Mouse (Mus musculus): ENCODE data around the gene Gm11568. TPM values are rescaled to one million over a fixed set of nuclear protein-coding genes. Genes with fewer than 3 reads are reported as not detected.

Gm11568 gene
- polyA plus RNA-seq, 1 experiment = not detected

GRCm38 (mm10) chr11:99907620-99908019 lies 49.9 kb downstream of the Gm11568 start, which contains the start of gene Krtap31-1:
TSS of gene Krtap31-1 (plus strand) at chr11:99907920.
- no peak within 1 kb of the TSS for H3ac ChIP-seq (ENCODE audit: control insufficient read depth, insufficient read length)
- no peak for TF ChIP-seq MYOD1 (IDR thresholded peaks at IDR 0.05; ENCODE audit: control insufficient read depth in 1 of 3, insufficient read length in 2 of 3, low read depth in 2 of 3)
- TF ChIP-seq TCF12 (IDR thresholded peaks at IDR 0.05; ENCODE audit: insufficient read depth, poor library complexity, severe bottlenecking) = no peak
- TF ChIP-seq REST (IDR thresholded peaks at IDR 0.05; ENCODE audit: insufficient read depth, insufficient read length) = no peak
- no peak for TF ChIP-seq MYOG (IDR thresholded peaks at IDR 0.05; ENCODE audit: control insufficient read depth in 1 of 3, insufficient read depth in 1 of 3, insufficient read length in 2 of 3, low read depth in 2 of 3)
- TF ChIP-seq TCF3 (IDR thresholded peaks at IDR 0.05; ENCODE audit: insufficient read length, low read depth) = no peak
- TF ChIP-seq MAX (IDR thresholded peaks at IDR 0.05; ENCODE audit: low read depth) = no peak
- no peak for TF ChIP-seq USF1 (IDR thresholded peaks at IDR 0.05; ENCODE audit: low read depth)
- TF ChIP-seq POLR2A (IDR thresholded peaks at IDR 0.05; ENCODE audit: insufficient read length, low read depth) = no peak
- TF ChIP-seq CEBPB (IDR thresholded peaks at IDR 0.05; ENCODE audit: insufficient read depth, poor library complexity, severe bottlenecking) = no peak
- no peak for TF ChIP-seq SRF (IDR thresholded peaks at IDR 0.05; ENCODE audit: control insufficient read depth, insufficient read length, low read depth)
- no peak for TF ChIP-seq E2F4 (IDR thresholded peaks at IDR 0.05; ENCODE audit: insufficient read depth)
- no peak for TF ChIP-seq POLR2AphosphoS2 (IDR thresholded peaks at IDR 0.05; ENCODE audit: insufficient read length, low read depth)
- no peak within 1 kb of the TSS for H3K4me2 ChIP-seq (ENCODE audit: low read depth)
- H3K27me3 ChIP-seq (ENCODE audit: control insufficient read depth, insufficient read depth, insufficient read length) = no peaks in the 10 kb centered on the region
- no peak within 1 kb of the TSS for H3K4me3 ChIP-seq
- no peaks in the 10 kb centered on the region for H3K79me2 ChIP-seq (ENCODE audit: control insufficient read depth, insufficient read depth)
- no peaks in the 10 kb centered on the region for H3K36me3 ChIP-seq (ENCODE audit: control insufficient read depth, insufficient read depth)

Other genes with a start within 250 kb of the Gm11568 start
- gene Gm11937, start 247.7 kb upstream of the Gm11568 start, polyA plus RNA-seq (2012; fragmentation: generic; extraction: Trizol) = not detected
- gene Krtap2-4, start 243.1 kb upstream of the Gm11568 start, polyA plus RNA-seq (2012; fragmentation: generic; extraction: Trizol) = not detected
- not detected for gene Gm11562, start 237.5 kb upstream of the Gm11568 start, polyA plus RNA-seq (2012; fragmentation: generic; extraction: Trizol)
- not detected for gene Krtap4-1, start 229.7 kb upstream of the Gm11568 start, polyA plus RNA-seq (2012; fragmentation: generic; extraction: Trizol)
- not detected for gene Krtap4-2, start 222.8 kb upstream of the Gm11568 start, polyA plus RNA-seq (2012; fragmentation: generic; extraction: Trizol)
- not detected for gene Krtap4-7, start 213.8 kb upstream of the Gm11568 start, polyA plus RNA-seq (2012; fragmentation: generic; extraction: Trizol)
- not detected for gene Gm11555, start 207.7 kb upstream of the Gm11568 start, polyA plus RNA-seq (2012; fragmentation: generic; extraction: Trizol)
- gene Gm11563, start 199.0 kb upstream of the Gm11568 start, polyA plus RNA-seq (2012; fragmentation: generic; extraction: Trizol) = not detected
- not detected for gene Krtap4-6, start 192.0 kb upstream of the Gm11568 start, polyA plus RNA-seq (2012; fragmentation: generic; extraction: Trizol)
- not detected for gene Gm14190, start 167.2 kb upstream of the Gm11568 start, polyA plus RNA-seq (2012; fragmentation: generic; extraction: Trizol)
- not detected for gene Gm14180, start 123.6 kb upstream of the Gm11568 start, polyA plus RNA-seq (2012; fragmentation: generic; extraction: Trizol)
- gene Gm11595, start 85.0 kb upstream of the Gm11568 start, polyA plus RNA-seq (2012; fragmentation: generic; extraction: Trizol) = not detected
- not detected for gene Krtap4-8, start 77.2 kb upstream of the Gm11568 start, polyA plus RNA-seq (2012; fragmentation: generic; extraction: Trizol)
- gene Krtap4-9, start 72.7 kb upstream of the Gm11568 start, polyA plus RNA-seq (2012; fragmentation: generic; extraction: Trizol) = not detected
- gene Gm11596, start 64.5 kb upstream of the Gm11568 start, polyA plus RNA-seq (2012; fragmentation: generic; extraction: Trizol) = not detected
- gene Gm11569, start 59.0 kb upstream of the Gm11568 start, polyA plus RNA-seq (2012; fragmentation: generic; extraction: Trizol) = not detected
- not detected for gene Gm11554, start 53.5 kb upstream of the Gm11568 start, polyA plus RNA-seq (2012; fragmentation: generic; extraction: Trizol)
- not detected for gene Krtap4-13, start 48.0 kb upstream of the Gm11568 start, polyA plus RNA-seq (2012; fragmentation: generic; extraction: Trizol)
- gene Gm11564, start 42.3 kb upstream of the Gm11568 start, polyA plus RNA-seq (2012; fragmentation: generic; extraction: Trizol) = not detected
- not detected for gene 2300003K06Rik, start 19.9 kb upstream of the Gm11568 start, polyA plus RNA-seq (2012; fragmentation: generic; extraction: Trizol)
- gene Krtap4-16, start 6.3 kb upstream of the Gm11568 start, polyA plus RNA-seq (2012; fragmentation: generic; extraction: Trizol) = not detected
- not detected for gene Gm11559, start 6.6 kb downstream of the Gm11568 start, polyA plus RNA-seq (2012; fragmentation: generic; extraction: Trizol)
- gene Krtap9-1, start 15.5 kb downstream of the Gm11568 start, polyA plus RNA-seq (2012; fragmentation: generic; extraction: Trizol) = not detected
- gene Gm11567, start 21.3 kb downstream of the Gm11568 start, polyA plus RNA-seq (2012; fragmentation: generic; extraction: Trizol) = not detected
- not detected for gene Krtap31-1, start 50.0 kb downstream of the Gm11568 start, polyA plus RNA-seq (2012; fragmentation: generic; extraction: Trizol)
- not detected for gene Gm11565, start 56.8 kb downstream of the Gm11568 start, polyA plus RNA-seq (2012; fragmentation: generic; extraction: Trizol)
- gene Krtap31-2, start 78.4 kb downstream of the Gm11568 start, polyA plus RNA-seq (2012; fragmentation: generic; extraction: Trizol) = not detected
- gene Krtap9-5, start 90.6 kb downstream of the Gm11568 start, polyA plus RNA-seq (2012; fragmentation: generic; extraction: Trizol) = not detected
- not detected for gene Krtap29-1, start 121.1 kb downstream of the Gm11568 start, polyA plus RNA-seq (2012; fragmentation: generic; extraction: Trizol)
- not detected for gene Krtap16-1, start 128.7 kb downstream of the Gm11568 start, polyA plus RNA-seq (2012; fragmentation: generic; extraction: Trizol)
- gene Krtap17-1, start 136.1 kb downstream of the Gm11568 start, polyA plus RNA-seq (2012; fragmentation: generic; extraction: Trizol) = not detected
- gene Krt33a, start 158.3 kb downstream of the Gm11568 start, polyA plus RNA-seq (2012; fragmentation: generic; extraction: Trizol) = not detected
- 0.06 TPM for gene Krt33b, start 172.0 kb downstream of the Gm11568 start, polyA plus RNA-seq (2012; fragmentation: generic; extraction: Trizol)
- not detected for gene Krt34, start 183.6 kb downstream of the Gm11568 start, polyA plus RNA-seq (2012; fragmentation: generic; extraction: Trizol)
- 0.89 TPM for gene Krt31, start 192.6 kb downstream of the Gm11568 start, polyA plus RNA-seq (2012; fragmentation: generic; extraction: Trizol)
- gene Krt32, start 230.3 kb downstream of the Gm11568 start, polyA plus RNA-seq (2012; fragmentation: generic; extraction: Trizol) = not detected
- not detected for gene Krt35, start 238.3 kb downstream of the Gm11568 start, polyA plus RNA-seq (2012; fragmentation: generic; extraction: Trizol)
- not detected for gene Krt36, start 247.7 kb downstream of the Gm11568 start, polyA plus RNA-seq (2012; fragmentation: generic; extraction: Trizol)

All from myocyte (in vitro differentiated cells).